32 mouse cellular contexts compared by ENCODE assay signal in genomic region chr4:43673703-43674102, GRCm38 (mm10). TPM values are rescaled to one million over a fixed set of nuclear protein-coding genes. Genes with fewer than 3 reads are reported as not detected.
DNase-seq lines count a peak whose midpoint lies in the region; ATAC-seq and TF ChIP-seq lines count a peak whose summit lies in the region.
"Had no signal": no experiment of that assay in that cellular context is flagged by ENCODE, and none has a peak within 500 bp of the region (broad histone marks: within the 10 kb centered on the region; RNA-seq: fewer than 3 reads in every experiment).

No protein-coding gene starts in this region.

- peak; percentile 44 for DNase-seq in adrenal gland, postnatal 10 days
- no peak for DNase-seq in adrenal gland, adult 2 months
- peak; percentile 82 for DNase-seq in heart, adult 11 months
- no peak for DNase-seq in heart, postnatal 10 days
- no peak for DNase-seq in lung, adult 2 months
- DNase-seq: cerebellum, adult 18-20 months; cerebellum, adult 9-10 months; cerebellum, postnatal 36 days; embryo, embryonic 11 days; gastrocnemius, postnatal 10 days; gastrocnemius, postnatal 36 days; heart, postnatal 36 days had no signal

- 70% methylated on average over 8 of the region's 8 CpGs for WGBS in lung, embryonic 16.5 days
- WGBS in lung, adult 2 months: 68% methylated on average over 8 of the region's 8 CpGs
- 61% methylated on average over 8 of the region's 8 CpGs for WGBS in limb, embryonic 15.5 days

- TF ChIP-seq CTCF in lung, adult 2 months (IDR thresholded peaks at IDR 0.05; ENCODE audit: insufficient read depth, low read length): no peak

- no peak overlapping the region for H3K9ac ChIP-seq in lung, embryonic 16.5 days (ENCODE audit: low read length)
- no peak overlapping the region for H3K9ac ChIP-seq in limb, embryonic 15.5 days
- H3K9ac ChIP-seq: forebrain, embryonic 13.5 days; hindbrain, embryonic 13.5 days had no signal

- H3K27ac ChIP-seq in lung, embryonic 16.5 days (ENCODE audit: low read length): 0 out of 2 replicates have a peak overlapping the region, but pooled peaks have one; percentile 29
- 0 out of 2 replicates have a peak overlapping the region, but pooled peaks have one; percentile 3 for H3K27ac ChIP-seq in limb, embryonic 15.5 days
- H3K27ac ChIP-seq: forebrain, embryonic 10.5 days; forebrain, embryonic 13.5 days; hindbrain, embryonic 10.5 days; hindbrain, embryonic 13.5 days had no signal

- no peaks in the 10 kb centered on the region for H3K36me3 ChIP-seq in lung, embryonic 16.5 days (ENCODE audit: control insufficient read depth, insufficient read depth, low read length)
- peaks cover 41% of the 10 kb centered on the region for H3K36me3 ChIP-seq in limb, embryonic 15.5 days

- H3K4me1 ChIP-seq in lung, embryonic 16.5 days (replicated peaks; ENCODE audit: control insufficient read depth, insufficient read depth, low read length): peaks cover 9% of the 10 kb centered on the region; the same call in 1 of the 2 replicates
- peaks cover 4% of the 10 kb centered on the region for H3K4me1 ChIP-seq in lung, adult 2 months (ENCODE audit: control insufficient read depth, insufficient read depth, low read length)
- H3K4me1 ChIP-seq in limb, embryonic 15.5 days: peaks cover 36% of the 10 kb centered on the region

- H3K9me3 ChIP-seq in lung, embryonic 16.5 days (ENCODE audit: control insufficient read depth, low read length): no peaks in the 10 kb centered on the region
- H3K9me3 ChIP-seq in limb, embryonic 15.5 days: no peaks in the 10 kb centered on the region
- H3K9me3 ChIP-seq: forebrain, embryonic 10.5 days; forebrain, embryonic 13.5 days; hindbrain, embryonic 10.5 days; hindbrain, embryonic 13.5 days had no signal

- intact Hi-C loops in heart, postnatal 10 days (cut with DNase I): no loop called here

- H3K27me3 ChIP-seq in lung, embryonic 16.5 days (ENCODE audit: control insufficient read depth, insufficient read depth, low read depth, low read length): no peaks in the 10 kb centered on the region
- H3K27me3 ChIP-seq in limb, embryonic 15.5 days: no peaks in the 10 kb centered on the region
- H3K27me3 ChIP-seq: forebrain, embryonic 13.5 days; hindbrain, embryonic 13.5 days had no signal

- no peak for TF ChIP-seq POLR2A in lung, adult 2 months (IDR thresholded peaks at IDR 0.05; ENCODE audit: borderline replicate concordance, extremely low read depth, low read depth, low read length)

- ATAC-seq in lung, embryonic 16.5 days (ENCODE audit: low read depth): no peak
- no peak for ATAC-seq in limb, embryonic 15.5 days (ENCODE audit: insufficient number of reproducible peaks, low FRiP score, low TSS enrichment, low read depth)
- ATAC-seq: activated CD4-positive, CD25-positive, alpha-beta regulatory T cell, adult 4 months; forebrain, embryonic 13.5 days; forebrain, embryonic 16.5 days; hindbrain, embryonic 16.5 days had no signal

- H3K4me3 ChIP-seq in lung, embryonic 16.5 days (ENCODE audit: low read length): no peak overlapping the region
- H3K4me3 ChIP-seq in lung, adult 2 months (replicated peaks; ENCODE audit: extremely low read depth, low read depth, low read length): no peak overlapping the region
- no peak overlapping the region for H3K4me3 ChIP-seq in limb, embryonic 15.5 days
- H3K4me3 ChIP-seq: forebrain, embryonic 10.5 days; forebrain, embryonic 13.5 days; hindbrain, embryonic 10.5 days; hindbrain, embryonic 13.5 days had no signal

- no peak overlapping the region for H3K4me2 ChIP-seq in lung, embryonic 16.5 days (ENCODE audit: low read depth, low read length)
- no peak overlapping the region for H3K4me2 ChIP-seq in limb, embryonic 15.5 days
- H3K4me2 ChIP-seq: forebrain, embryonic 13.5 days; heart, embryonic 11.5 days; hindbrain, embryonic 13.5 days had no signal

RNA-seq across cellular contexts. Expression of gene Fam221b, which starts 4.8 kb away (rescaled TPM):
- total RNA-seq in adrenal gland, postnatal 10 days (2021): under 1 TPM; 0.15 to 0.36 TPM
- under 1 TPM; 0.23 to 0.24 TPM for total RNA-seq in adrenal gland, adult 2 months (2021)
- not detected in 2 replicates for polyA plus RNA-seq in adrenal gland, adult 2 months (2012; rRNA removed)
- total RNA-seq in heart, postnatal 10 days (2021): under 1 TPM; 0.25 to 0.26 TPM
- polyA plus RNA-seq in lung, embryonic 16.5 days (2015; fragmentation: Nextera tagmentation; extraction: Ambion mirVana): 2.2 and 2.8 TPM in 2 replicates
- polyA plus RNA-seq in lung, adult 2 months (2012; rRNA removed): 0.04 and 0.15 TPM in 2 replicates
- polyA plus RNA-seq in limb, embryonic 15.5 days (2015; fragmentation: Nextera tagmentation; extraction: Ambion mirVana): 2.9 TPM in 2 replicates

RNA-seq across cellular contexts. Expression of gene Tmem8b, which starts 4.9 kb away (rescaled TPM):
- total RNA-seq in adrenal gland, postnatal 10 days (2021): 10 to 100 TPM in 1 of 2 experiments, 1 to 10 TPM in 1; 6.6 to 10.7 TPM
- total RNA-seq in adrenal gland, adult 2 months (2021): 1 to 10 TPM; 4.6 to 5.0 TPM
- 14.7 and 17.5 TPM in 2 replicates for polyA plus RNA-seq in adrenal gland, adult 2 months (2012; rRNA removed)
- total RNA-seq in heart, postnatal 10 days (2021): 10 to 100 TPM; 15.0 to 15.2 TPM
- 4.8 and 5.4 TPM in 2 replicates for polyA plus RNA-seq in lung, embryonic 16.5 days (2015; fragmentation: Nextera tagmentation; extraction: Ambion mirVana)
- polyA plus RNA-seq in lung, adult 2 months (2012; rRNA removed): 13.1 and 17.3 TPM in 2 replicates
- 4.2 and 5.3 TPM in 2 replicates for polyA plus RNA-seq in limb, embryonic 15.5 days (2015; fragmentation: Nextera tagmentation; extraction: Ambion mirVana)

RNA-seq across cellular contexts. Expression of gene Hint2, which starts 17.4 kb away (rescaled TPM):
- total RNA-seq in adrenal gland, postnatal 10 days (2021): 100 to 1,000 TPM; 106 to 111 TPM
- total RNA-seq in adrenal gland, adult 2 months (2021): 10 to 100 TPM; 48.8 to 96.9 TPM
- 78.7 and 106 TPM in 2 replicates for polyA plus RNA-seq in adrenal gland, adult 2 months (2012; rRNA removed)
- total RNA-seq in heart, postnatal 10 days (2021): 100 to 1,000 TPM; 110 to 112 TPM
- 120 and 127 TPM in 2 replicates for polyA plus RNA-seq in lung, embryonic 16.5 days (2015; fragmentation: Nextera tagmentation; extraction: Ambion mirVana)
- polyA plus RNA-seq in lung, adult 2 months (2012; rRNA removed): 61.6 and 71.6 TPM in 2 replicates
- 75.3 and 81.9 TPM in 2 replicates for polyA plus RNA-seq in limb, embryonic 15.5 days (2015; fragmentation: Nextera tagmentation; extraction: Ambion mirVana)

RNA-seq across cellular contexts. Expression of gene Spag8, which starts 20.3 kb away (rescaled TPM):
- total RNA-seq in adrenal gland, postnatal 10 days (2021): under 1 TPM; 0.57 to 0.79 TPM
- under 1 TPM; 0.26 to 0.45 TPM for total RNA-seq in adrenal gland, adult 2 months (2021)
- polyA plus RNA-seq in adrenal gland, adult 2 months (2012; rRNA removed): 1.2 and 2.2 TPM in 2 replicates
- total RNA-seq in heart, postnatal 10 days (2021): under 1 TPM; 0.19 to 0.52 TPM
- polyA plus RNA-seq in lung, embryonic 16.5 days (2015; fragmentation: Nextera tagmentation; extraction: Ambion mirVana): 9.0 and 9.6 TPM in 2 replicates
- polyA plus RNA-seq in lung, adult 2 months (2012; rRNA removed): 12.1 and 14.7 TPM in 2 replicates
- 0.36 and 0.47 TPM in 2 replicates for polyA plus RNA-seq in limb, embryonic 15.5 days (2015; fragmentation: Nextera tagmentation; extraction: Ambion mirVana)
- total RNA-seq: gastrocnemius, adult 18-20 months; gastrocnemius, postnatal 36 days; granulocyte monocyte progenitor cell, adult 5-6 weeks; heart, postnatal 36 days had no signal
- polyA plus RNA-seq: activated CD4-positive, CD25-positive, alpha-beta regulatory T cell, adult 4 months had no signal

RNA-seq across cellular contexts. Expression of gene Olfr70, which starts 26.9 kb away (rescaled TPM):
- total RNA-seq in adrenal gland, postnatal 10 days (2021): not detected
- not detected for total RNA-seq in adrenal gland, adult 2 months (2021)
- not detected in 2 replicates for polyA plus RNA-seq in adrenal gland, adult 2 months (2012; rRNA removed)
- total RNA-seq in heart, postnatal 10 days (2021): not detected
- polyA plus RNA-seq in lung, embryonic 16.5 days (2015; fragmentation: Nextera tagmentation; extraction: Ambion mirVana): not detected in 2 replicates
- not detected in 2 replicates for polyA plus RNA-seq in lung, adult 2 months (2012; rRNA removed)
- not detected in 2 replicates for polyA plus RNA-seq in limb, embryonic 15.5 days (2015; fragmentation: Nextera tagmentation; extraction: Ambion mirVana)
- total RNA-seq: adrenal gland, postnatal 36 days; ES-E14; gastrocnemius, adult 18-20 months; gastrocnemius, postnatal 10 days; gastrocnemius, postnatal 36 days; granulocyte monocyte progenitor cell, adult 5-6 weeks; heart, adult 8-10 months; heart, postnatal 36 days had no signal
- polyA plus RNA-seq: activated CD4-positive, CD25-positive, alpha-beta regulatory T cell, adult 4 months; cortical plate, adult 2 months; embryonic facial prominence, embryonic 11.5 days; embryonic facial prominence, embryonic 14.5 days; forebrain, embryonic 10.5 days; forebrain, embryonic 13.5 days; forebrain, embryonic 16.5 days; heart, embryonic 11.5 days; heart, embryonic 14.5 days; heart, postnatal 0 days; hindbrain, embryonic 10.5 days; hindbrain, embryonic 13.5 days had no signal

Comparison
In these comparisons a context has a peak if more than half of its experiments do, and no peak if none do; other contexts are left out.
1. DNase-seq: peak in adrenal gland, postnatal 10 days (single experiment) and heart, adult 11 months (single experiment); none in adrenal gland, adult 2 months (single experiment), heart, postnatal 10 days (0 of 2) and lung, adult 2 months (single experiment).